Mouse (Mus musculus) heart, adult 2 months (tissue): Measurements from ENCODE around the gene S100a13.

Experiments
- CTCF ChIP-seq: fragments of 200-600 bp; IDR thresholded peaks from 2 replicates; pipeline ENCODE4 v1.8.1; 2022; ENCODE audit warnings: antibody characterized with exemption, mild to moderate bottlenecking, moderate library complexity
- EP300 ChIP-seq: fragments of 200-500 bp; IDR thresholded peaks from 2 replicates; pipeline ENCODE4 v1.6.1; 2011; ENCODE audit warnings: low read depth, low read length, control low read depth; ENCODE audit not compliant: insufficient read depth
- POLR2A ChIP-seq: fragments of 200-500 bp; IDR thresholded peaks from 2 replicates; pipeline ENCODE4 v1.6.1; 2011; ENCODE audit warnings: mild to moderate bottlenecking, low read depth, low read length, control low read depth; ENCODE audit not compliant: insufficient read depth

DNA sequence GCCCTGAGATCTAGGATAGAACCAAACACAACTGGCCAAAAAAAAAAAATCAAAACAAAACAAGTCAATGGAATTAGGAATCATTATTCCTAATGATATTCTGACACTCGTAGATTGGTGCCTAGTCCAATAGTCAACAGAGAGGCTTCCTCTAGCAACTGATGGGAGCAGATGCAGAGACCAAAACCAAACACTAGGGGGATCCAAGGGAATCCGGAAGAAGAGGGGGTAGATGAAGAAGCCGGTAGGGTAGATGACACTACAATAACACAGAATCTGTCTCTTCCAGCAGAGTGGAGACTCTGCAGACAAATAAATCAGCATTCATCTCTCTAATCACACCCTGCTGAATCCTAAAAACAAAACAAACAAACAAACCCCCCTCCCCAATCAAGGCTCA lies 42.0 kb upstream of the S100a13 start:
- TF ChIP-seq CTCF (peak; percentile 81), EP300 (no peak), POLR2A (no peak)
